ENCODE assay signal across 9 mouse cellular contexts in the genomic region with DNA sequence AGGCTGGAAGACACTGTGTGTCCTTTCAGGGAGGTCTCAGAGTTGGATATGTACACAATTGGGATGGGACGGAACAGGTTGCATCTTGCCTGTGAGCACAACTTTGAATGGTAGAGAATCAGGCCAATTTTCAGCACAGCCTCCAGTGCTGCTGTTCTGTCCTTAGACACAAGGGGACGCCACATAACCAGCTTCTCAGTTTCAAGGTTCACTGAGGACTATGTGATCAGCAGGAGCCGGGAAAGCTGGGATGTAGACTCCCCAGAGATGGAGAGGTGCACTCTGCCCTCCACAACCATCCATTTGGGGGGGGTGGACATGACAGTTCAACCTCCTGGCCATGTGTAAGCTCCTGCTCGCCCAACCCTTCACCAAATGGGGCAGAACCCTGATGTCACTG. TPM values are rescaled to one million over a fixed set of nuclear protein-coding genes. Genes with fewer than 3 reads are reported as not detected.
DNase-seq lines count a peak whose midpoint lies in the region; ATAC-seq lines count a peak whose summit lies in the region.
"Had no signal": no experiment of that assay in that cellular context is flagged by ENCODE, and none has a peak within 500 bp of the region (broad histone marks: within the 10 kb centered on the region; RNA-seq: fewer than 3 reads in every experiment).

No protein-coding gene starts in this region.

- peak; percentile 40 for DNase-seq in hindbrain, embryonic 10.5 days (ENCODE audit: low spot score)
- peak; percentile 54 to 57 for DNase-seq in B cell, adult 2 months
- DNase-seq in ZHBTc4 (ENCODE audit: low read depth, low spot score): peak; percentile 70
- peak; percentile 16 for DNase-seq in embryonic facial prominence, embryonic 10.5 days (ENCODE audit: low spot score)
- peak; percentile 88 to 91 for DNase-seq in layer of hippocampus, postnatal 10 days (ENCODE audit: low spot score in 2 of 2)
- peak; percentile 13 to 41 for DNase-seq in natural killer cell, adult 2 months (ENCODE audit: low spot score in 2 of 2)
- no peak for DNase-seq in Muller cell, postnatal 12 days (ENCODE audit: inconsistent ontology term)

- no peak overlapping the region for H3K4me2 ChIP-seq in hindbrain, embryonic 12.5 days (replicated peaks)
- H3K4me2 ChIP-seq: limb, embryonic 12.5 days had no signal

- no peaks in the 10 kb centered on the region for H3K36me3 ChIP-seq in hindbrain, embryonic 10.5 days
- H3K36me3 ChIP-seq in hindbrain, embryonic 12.5 days: no peaks in the 10 kb centered on the region
- H3K36me3 ChIP-seq in embryonic facial prominence, embryonic 10.5 days (replicated peaks): no peaks in the 10 kb centered on the region
- H3K36me3 ChIP-seq: limb, embryonic 12.5 days had no signal

- ATAC-seq in hindbrain, embryonic 12.5 days (ENCODE audit: low FRiP score): no peak

- H3K27ac ChIP-seq in hindbrain, embryonic 10.5 days: no peak overlapping the region
- H3K27ac ChIP-seq in hindbrain, embryonic 12.5 days: no peak overlapping the region
- no peak overlapping the region for H3K27ac ChIP-seq in embryonic facial prominence, embryonic 10.5 days (replicated peaks)
- H3K27ac ChIP-seq: limb, embryonic 12.5 days had no signal

- H3K27me3 ChIP-seq in hindbrain, embryonic 10.5 days (ENCODE audit: insufficient read depth, poor library complexity, severe bottlenecking): peaks cover 12% of the 10 kb centered on the region; the same call in 1 of the 2 replicates
- peaks cover 6% of the 10 kb centered on the region; the same call in 1 of the 2 replicates for H3K27me3 ChIP-seq in hindbrain, embryonic 12.5 days
- peaks cover 18% of the 10 kb centered on the region for H3K27me3 ChIP-seq in embryonic facial prominence, embryonic 10.5 days (replicated peaks; ENCODE audit: low read depth, poor library complexity, severe bottlenecking)
- H3K27me3 ChIP-seq: limb, embryonic 12.5 days had no signal

- no peak overlapping the region for H3K9ac ChIP-seq in hindbrain, embryonic 12.5 days
- H3K9ac ChIP-seq: limb, embryonic 12.5 days had no signal

- no peak overlapping the region for H3K4me3 ChIP-seq in hindbrain, embryonic 10.5 days
- no peak overlapping the region for H3K4me3 ChIP-seq in hindbrain, embryonic 12.5 days
- H3K4me3 ChIP-seq in embryonic facial prominence, embryonic 10.5 days: no peak overlapping the region
- H3K4me3 ChIP-seq: limb, embryonic 12.5 days had no signal

- peaks cover 7% of the 10 kb centered on the region; the same call in 1 of the 2 replicates for H3K4me1 ChIP-seq in hindbrain, embryonic 10.5 days (replicated peaks)
- no peaks in the 10 kb centered on the region for H3K4me1 ChIP-seq in hindbrain, embryonic 12.5 days
- H3K4me1 ChIP-seq in embryonic facial prominence, embryonic 10.5 days: peaks cover 4% of the 10 kb centered on the region
- H3K4me1 ChIP-seq: limb, embryonic 12.5 days had no signal

- 41% methylated on average over 4 of the region's 4 CpGs for WGBS in hindbrain, embryonic 10.5 days
- WGBS in hindbrain, embryonic 12.5 days: 44% methylated on average over 4 of the region's 4 CpGs
- 51% methylated on average over 4 of the region's 4 CpGs for WGBS in embryonic facial prominence, embryonic 10.5 days

- H3K9me3 ChIP-seq in hindbrain, embryonic 10.5 days: no peaks in the 10 kb centered on the region
- no peaks in the 10 kb centered on the region for H3K9me3 ChIP-seq in hindbrain, embryonic 12.5 days (replicated peaks)
- H3K9me3 ChIP-seq in embryonic facial prominence, embryonic 10.5 days: no peaks in the 10 kb centered on the region
- H3K9me3 ChIP-seq: limb, embryonic 12.5 days had no signal

RNA-seq across cellular contexts. Expression of gene Dscaml1, which starts 10.5 kb away (rescaled TPM):
- polyA plus RNA-seq in hindbrain, embryonic 10.5 days (2016; fragmentation: Nextera tagmentation; extraction: Ambion mirVana): 0.78 and 0.92 TPM in 2 replicates
- polyA plus RNA-seq in hindbrain, embryonic 12.5 days (2016; fragmentation: Nextera tagmentation; extraction: Ambion mirVana): 2.3 and 4.8 TPM in 2 replicates
- polyA plus RNA-seq in embryonic facial prominence, embryonic 10.5 days (2016; fragmentation: Nextera tagmentation; extraction: Ambion mirVana): 0.50 and 0.67 TPM in 2 replicates
- 10 to 100 TPM; 67.0 to 72.6 TPM for total RNA-seq in layer of hippocampus, postnatal 10 days (2021)

RNA-seq across cellular contexts. Expression of gene Fxyd2, which starts 16.4 kb away (rescaled TPM):
- polyA plus RNA-seq in hindbrain, embryonic 10.5 days (2016; fragmentation: Nextera tagmentation; extraction: Ambion mirVana): 0.93 and 1.1 TPM in 2 replicates
- 1.9 and 2.1 TPM in 2 replicates for polyA plus RNA-seq in hindbrain, embryonic 12.5 days (2016; fragmentation: Nextera tagmentation; extraction: Ambion mirVana)
- 0.76 and 1.1 TPM in 2 replicates for polyA plus RNA-seq in embryonic facial prominence, embryonic 10.5 days (2016; fragmentation: Nextera tagmentation; extraction: Ambion mirVana)
- total RNA-seq in layer of hippocampus, postnatal 10 days (2021): 10 to 100 TPM in 1 of 2 experiments, 1 to 10 TPM in 1; 8.9 to 10.4 TPM

RNA-seq across cellular contexts. Expression of gene Fxyd6, which starts 45.9 kb away (rescaled TPM):
- polyA plus RNA-seq in hindbrain, embryonic 10.5 days (2016; fragmentation: Nextera tagmentation; extraction: Ambion mirVana): 155 and 167 TPM in 2 replicates
- 190 and 196 TPM in 2 replicates for polyA plus RNA-seq in hindbrain, embryonic 12.5 days (2016; fragmentation: Nextera tagmentation; extraction: Ambion mirVana)
- 128 and 131 TPM in 2 replicates for polyA plus RNA-seq in embryonic facial prominence, embryonic 10.5 days (2016; fragmentation: Nextera tagmentation; extraction: Ambion mirVana)
- total RNA-seq in layer of hippocampus, postnatal 10 days (2021): 100 to 1,000 TPM; 288 to 309 TPM
